In the genomic region with DNA sequence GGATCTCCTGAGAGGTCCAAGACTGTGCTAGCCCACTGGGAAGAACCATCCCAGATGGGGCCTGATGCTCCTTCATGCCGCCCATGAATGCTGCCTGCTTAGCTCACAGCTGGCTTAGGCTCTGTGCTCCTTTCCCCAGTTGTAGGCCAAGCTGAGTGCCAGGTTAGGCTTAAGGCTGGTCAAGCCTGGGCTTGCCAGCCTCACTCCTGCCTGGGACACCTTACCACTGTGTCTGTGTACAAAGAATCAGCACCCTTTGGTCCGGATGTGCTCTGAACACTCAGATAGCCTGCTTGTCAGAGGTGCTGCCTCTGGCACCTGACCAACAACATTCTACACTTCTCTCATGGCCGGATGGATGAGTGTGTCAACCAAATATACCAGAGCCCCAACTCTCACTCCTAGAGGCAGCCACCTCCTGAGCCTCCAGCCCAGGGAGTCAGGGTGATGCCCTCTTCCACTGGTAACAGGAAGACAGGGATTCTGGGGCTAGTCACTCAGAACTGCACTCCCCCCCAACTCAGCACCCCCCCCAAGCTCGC, we compare ENCODE assay signal across 8 mouse cellular contexts. TPM values are rescaled to one million over a fixed set of nuclear protein-coding genes. Genes with fewer than 3 reads are reported as not detected.
DNase-seq lines count a peak whose midpoint lies in the region; ATAC-seq lines count a peak whose summit lies in the region.
"Had no signal": no experiment of that assay in that cellular context is flagged by ENCODE, and none has a peak within 500 bp of the region (broad histone marks: within the 10 kb centered on the region; RNA-seq: fewer than 3 reads in every experiment).

No protein-coding gene starts in this region.

- 54% methylated on average over 4 of the region's 4 CpGs for whole genome bisulfite sequencing in kidney, embryonic 14.5 days
- 68% methylated on average over 4 of the region's 4 CpGs for WGBS in intestine, embryonic 16.5 days

- no peak for DNase-seq in kidney, adult 11 months
- DNase-seq in urinary bladder, postnatal 36 days (ENCODE audit: low spot score in 2 of 2): peak; percentile 21 to 38
- no peak for DNase-seq in urinary bladder, postnatal 10 days (ENCODE audit: low spot score)
- DNase-seq in layer of hippocampus, adult 9-10 months (ENCODE audit: low spot score): no peak
- no peak for DNase-seq in thymus, postnatal 10 days (ENCODE audit: low spot score in 2 of 2)

- H3K27ac ChIP-seq in kidney, embryonic 14.5 days (ENCODE audit: low read depth, low read length): no peak overlapping the region
- peak overlapping the region; percentile 56 for H3K27ac ChIP-seq in intestine, embryonic 16.5 days (ENCODE audit: low read length)
- H3K27ac ChIP-seq: forebrain, embryonic 15.5 days had no signal

- H3K4me3 ChIP-seq in kidney, embryonic 14.5 days (ENCODE audit: low read length): no peak overlapping the region
- H3K4me3 ChIP-seq in intestine, embryonic 16.5 days (ENCODE audit: low read length): no peak overlapping the region
- H3K4me3 ChIP-seq: forebrain, embryonic 15.5 days had no signal

- H3K4me1 ChIP-seq in kidney, embryonic 14.5 days (ENCODE audit: control insufficient read depth, insufficient read depth, low read length): peaks cover 42% of the 10 kb centered on the region
- peaks cover 63% of the 10 kb centered on the region for H3K4me1 ChIP-seq in intestine, embryonic 16.5 days (ENCODE audit: control insufficient read depth, insufficient read depth, low read length)

- no peak overlapping the region for H3K4me2 ChIP-seq in kidney, embryonic 14.5 days (replicated peaks; ENCODE audit: low read depth, low read length)
- no peak overlapping the region for H3K4me2 ChIP-seq in intestine, embryonic 16.5 days (ENCODE audit: low read depth, low read length)
- H3K4me2 ChIP-seq: forebrain, embryonic 15.5 days had no signal

- H3K27me3 ChIP-seq in kidney, embryonic 14.5 days (ENCODE audit: control insufficient read depth, insufficient read depth, low read length): no peaks in the 10 kb centered on the region
- H3K27me3 ChIP-seq in intestine, embryonic 16.5 days (replicated peaks; ENCODE audit: control insufficient read depth, insufficient read depth, low read length): no peaks in the 10 kb centered on the region
- H3K27me3 ChIP-seq: forebrain, embryonic 15.5 days had no signal

- peak; percentile 7; the same call in 1 of the 2 replicates for ATAC-seq in kidney, embryonic 14.5 days (ENCODE audit: low FRiP score, low TSS enrichment)
- no peak for ATAC-seq in intestine, embryonic 16.5 days
- ATAC-seq: forebrain, embryonic 15.5 days had no signal

- H3K36me3 ChIP-seq in kidney, embryonic 14.5 days (ENCODE audit: control insufficient read depth, insufficient read depth, low read length): no peaks in the 10 kb centered on the region
- H3K36me3 ChIP-seq in intestine, embryonic 16.5 days (ENCODE audit: control insufficient read depth, insufficient read depth, low read length): no peaks in the 10 kb centered on the region
- H3K36me3 ChIP-seq: forebrain, embryonic 15.5 days had no signal

- H3K9me3 ChIP-seq in kidney, embryonic 14.5 days (ENCODE audit: control insufficient read depth, low read length): no peaks in the 10 kb centered on the region
- no peaks in the 10 kb centered on the region for H3K9me3 ChIP-seq in intestine, embryonic 16.5 days (ENCODE audit: control insufficient read depth, low read length)
- H3K9me3 ChIP-seq: forebrain, embryonic 15.5 days had no signal

- 0 out of 2 replicates have a peak overlapping the region, but pooled peaks have one; percentile 5 for H3K9ac ChIP-seq in kidney, embryonic 14.5 days (ENCODE audit: low read depth, low read length)
- H3K9ac ChIP-seq in intestine, embryonic 16.5 days (ENCODE audit: low read depth, low read length): peak overlapping the region; percentile 23; the same call in 1 of the 2 replicates
- H3K9ac ChIP-seq: forebrain, embryonic 15.5 days had no signal

RNA-seq across cellular contexts. Expression of a gene that starts 15.0 kb away (rescaled TPM):
- 2.2 and 3.0 TPM in 2 replicates for polyA plus RNA-seq in kidney, embryonic 14.5 days (2014; fragmentation: Nextera tagmentation; extraction: Ambion mirVana)
- polyA plus RNA-seq in intestine, embryonic 16.5 days (2015; fragmentation: Nextera tagmentation; extraction: Ambion mirVana): 2.6 and 3.2 TPM in 2 replicates

RNA-seq across cellular contexts. Expression of a gene that starts 49.1 kb away (rescaled TPM):
- polyA plus RNA-seq in kidney, embryonic 14.5 days (2014; fragmentation: Nextera tagmentation; extraction: Ambion mirVana): 3.9 and 6.4 TPM in 2 replicates
- polyA plus RNA-seq in intestine, embryonic 16.5 days (2015; fragmentation: Nextera tagmentation; extraction: Ambion mirVana): 9.9 and 10.1 TPM in 2 replicates

Comparison
In these comparisons a context has a peak if more than half of its experiments do, and no peak if none do; other contexts are left out.
1. DNase-seq: peak in urinary bladder, postnatal 36 days (2 of 2); none in kidney, adult 11 months (single experiment), urinary bladder, postnatal 10 days (single experiment), layer of hippocampus, adult 9-10 months (single experiment) and thymus, postnatal 10 days (0 of 2).